Mouse (Mus musculus) gastrocnemius, postnatal 25 days (tissue): ENCODE measurements at regions not wholly inside any gene's neighbourhood (a gene's known extent, or its start where the extent isn't known, plus 50 kb on each side); places are given as distances from the start of the nearest gene placed in this dataset.

Source experiments
- DNase-seq: peaks from one replicate; pipeline ENCODE4 v3.0.0; 2022

- no peak for DNase-seq
Measured at GRCm38 (mm10) chr8:18536059-18536458, 442.0 kb downstream of the Defb40 start.

GRCm38 (mm10) chr8:18528120-18528519 is 449.9 kb downstream of the Defb40 start:
- no peak for DNase-seq

- DNase-seq, result no peak
Measured at GRCm38 (mm10) chr8:18512409-18512808, 465.6 kb downstream of the Defb40 start.

- DNase-seq, result no peak
Measured at GRCm38 (mm10) chr8:18506158-18507022, 471.7 kb downstream of the Defb40 start.

- no peak for DNase-seq
Measured at GRCm38 (mm10) chr8:18490620-18491019, 487.4 kb downstream of the Defb40 start.

GRCm38 (mm10) chr8:18480081-18480480 is 498.0 kb downstream of the Defb40 start:
- no peak for DNase-seq

GRCm38 (mm10) chr8:18478166-18478565 is 499.9 kb downstream of the Defb40 start:
- no peak for DNase-seq

GRCm38 (mm10) chr8:18467511-18467910 is 510.5 kb downstream of the Defb40 start:
- DNase-seq, result no peak

- no peak for DNase-seq
Measured at GRCm38 (mm10) chr8:18460609-18461008, 517.4 kb downstream of the Defb40 start.

- DNase-seq, result no peak
Measured at GRCm38 (mm10) chr8:18457470-18457869, 520.6 kb downstream of the Defb40 start.

- DNase-seq, result no peak
Measured at GRCm38 (mm10) chr8:18449015-18449414, 529.0 kb downstream of the Defb40 start.

- DNase-seq, result no peak
Measured at GRCm38 (mm10) chr8:18442212-18442611, 535.8 kb downstream of the Defb40 start.

- no peak for DNase-seq
Measured at GRCm38 (mm10) chr8:18422846-18423245, 555.2 kb downstream of the Defb40 start.

- no peak for DNase-seq
Measured at GRCm38 (mm10) chr8:18412470-18412869, 565.6 kb downstream of the Defb40 start.

GRCm38 (mm10) chr8:18406446-18406845 is 571.6 kb downstream of the Defb40 start:
- DNase-seq, result no peak

GRCm38 (mm10) chr8:18388353-18388752 is 589.7 kb downstream of the Defb40 start:
- no peak for DNase-seq

- DNase-seq, result no peak
Measured at GRCm38 (mm10) chr8:18381615-18382178, 596.4 kb downstream of the Defb40 start.

- DNase-seq, result no peak
Measured at GRCm38 (mm10) chr8:18348716-18349115, 629.3 kb downstream of the Defb40 start.

GRCm38 (mm10) chr8:18346248-18346647 is 631.8 kb downstream of the Defb40 start:
- no peak for DNase-seq

GRCm38 (mm10) chr8:18345322-18345721 is 632.7 kb downstream of the Defb40 start:
- no peak for DNase-seq

GRCm38 (mm10) chr8:18344838-18345237 is 633.2 kb downstream of the Defb40 start:
- DNase-seq, result no peak

- DNase-seq, result no peak
Measured at GRCm38 (mm10) chr8:18335576-18335975, 642.5 kb downstream of the Defb40 start.

- DNase-seq, result no peak
Measured at GRCm38 (mm10) chr8:18328521-18328920, 649.5 kb downstream of the Defb40 start.

- DNase-seq, result no peak
Measured at GRCm38 (mm10) chr8:18316488-18316887, 661.6 kb downstream of the Defb40 start.
